Mouse (Mus musculus) kidney, adult 2 months (tissue): ENCODE results near the gene Wdr95.

Source experiments
- CTCF ChIP-seq: fragments of 200-500 bp; conservative IDR thresholded peaks from 2 replicates; pipeline ENCODE4 v1.5.1; 2011; ENCODE audit warnings: low read depth, mild to moderate bottlenecking, control low read depth, low read length, moderate library complexity, mixed read lengths; ENCODE audit not compliant: insufficient read depth, insufficient read length
- POLR2A ChIP-seq: fragments of 200-500 bp; IDR thresholded peaks from one replicate; pipeline ENCODE4 v1.6.1; 2011; ENCODE audit warnings: low read depth, low read length, control low read depth

DNA sequence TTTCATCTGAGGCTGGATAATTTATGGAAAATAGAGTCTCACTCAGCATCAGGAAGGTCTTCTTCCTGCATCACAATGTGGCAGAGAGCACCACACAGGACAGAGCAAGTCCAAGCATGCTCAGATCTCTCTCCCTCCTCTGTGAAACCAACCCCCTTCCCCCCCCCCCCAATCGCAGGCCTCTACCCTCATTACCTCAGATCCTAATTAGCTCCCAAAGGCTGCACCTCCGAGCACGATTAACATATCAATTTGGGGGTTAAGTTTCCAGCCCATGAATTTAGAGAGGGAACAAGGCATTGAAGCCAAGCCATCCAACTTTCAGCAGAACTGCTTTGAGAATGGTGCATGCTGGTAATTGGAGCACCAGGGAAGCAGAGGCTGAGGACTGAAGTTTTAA, 15.8 kb upstream of the Wdr95 start:
- TF ChIP-seq POLR2A = no peak
- TF ChIP-seq CTCF = no peak
